Mouse (Mus musculus) embryo, embryonic 11 days (tissue): ENCODE results near the gene Wnk4.
"Not testable (repeated sequence)": the region's sequence is repeated elsewhere in the genome, so short reads cannot be mapped to it uniquely, and the experiment has no call there.

Experiments used
- DNase-seq: peaks from one replicate; pipeline ENCODE4 v3.0.0-alpha.2; 2015

The Wnk4 gene

GRCm38 (mm10) chr11:101323609-101324008 lies 63.2 kb downstream of the Wnk4 start:
- DNase-seq = peak; percentile 73

DNA sequence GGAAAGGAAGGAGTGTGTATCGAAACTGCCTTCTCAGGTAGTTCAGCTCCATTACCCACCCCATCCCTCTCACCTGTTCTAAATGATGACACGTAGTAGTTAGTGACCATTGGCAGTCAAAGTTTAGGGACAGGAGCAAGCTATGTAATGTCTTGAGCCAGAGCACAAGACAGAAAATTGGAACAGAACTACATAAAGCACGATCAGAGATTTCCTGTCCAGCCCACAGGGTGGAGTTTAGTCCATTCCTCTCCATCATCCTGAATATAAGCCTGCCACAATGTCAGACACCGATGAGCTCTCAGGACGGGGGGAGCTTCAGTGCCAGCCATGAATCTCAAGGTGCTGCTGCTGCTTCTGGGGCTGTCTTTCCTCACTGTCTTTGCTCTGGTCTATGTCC lies 64.4 kb downstream of the Wnk4 start, which contains the start of gene Aoc2:
Aoc2 (plus strand) TSS at position 301 of the 400 bp plus-strand sequence.
- DNase-seq = no peak

DNA sequence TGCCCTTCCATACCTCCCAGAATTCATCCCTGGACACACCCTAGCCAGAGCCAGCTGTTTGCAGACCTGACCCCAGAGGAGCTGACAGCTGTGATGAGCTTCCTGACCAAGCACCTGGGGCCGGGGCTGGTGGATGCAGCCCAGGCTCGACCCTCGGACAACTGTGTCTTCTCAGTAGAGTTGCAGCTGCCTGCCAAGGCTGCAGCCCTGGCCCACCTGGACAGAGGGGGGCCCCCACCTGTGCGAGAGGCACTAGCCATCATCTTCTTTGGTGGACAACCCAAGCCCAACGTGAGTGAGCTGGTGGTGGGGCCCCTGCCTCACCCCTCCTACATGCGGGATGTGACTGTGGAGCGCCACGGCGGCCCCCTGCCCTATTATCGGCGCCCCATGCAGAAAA lies 64.8 kb downstream of the Wnk4 start:
- DNase-seq = not testable (repeated sequence)

- no peak for DNase-seq
Measured at GRCm38 (mm10) chr11:101326147-101326546, 65.8 kb downstream of the Wnk4 start.
